Mouse (Mus musculus): Measurements from ENCODE around the gene Fam19a5. TPM values are rescaled to one million over a fixed set of nuclear protein-coding genes. Genes with fewer than 3 reads are reported as not detected.

Fam19a5 gene
- total RNA-seq, 2 experiments from 2014 or later: 1.2 to 1.5 TPM

GRCm38 (mm10) chr15:87773955-87774354 is 229.9 kb downstream of the Fam19a5 start:
- no peak for DNase-seq

GRCm38 (mm10) chr15:87783331-87783730 is 239.2 kb downstream of the Fam19a5 start:
- no peak for DNase-seq

- DNase-seq: no peak
Measured at GRCm38 (mm10) chr15:87789671-87790070, 245.6 kb downstream of the Fam19a5 start.

- no peak for DNase-seq
Measured at GRCm38 (mm10) chr15:87793661-87794060, 249.6 kb downstream of the Fam19a5 start.

- DNase-seq: no peak
Measured at GRCm38 (mm10) chr15:87796571-87796970, 252.5 kb downstream of the Fam19a5 start.

Small RNAs within 50 kb of the gene (microRNA-seq; reads per million reads assigned to microRNA genes)
- 0 reads per million in 2 experiments for gene Mir6393

Data from heart, postnatal 4 days (tissue).